Mouse (Mus musculus): ENCODE results near the gene Fam129c. TPM values are rescaled to one million over a fixed set of nuclear protein-coding genes. Genes with fewer than 3 reads are reported as not detected.

Gene Fam129c
- polyA plus RNA-seq, 1 experiment from 2014 or later = 1.5 TPM

GRCm38 (mm10) chr8:71574426-71574825 is 23.0 kb upstream of the Fam129c start:
- ATAC-seq (ENCODE audit: insufficient number of reproducible peaks, insufficient read depth, low FRiP score, low read depth) = no peak
- Histone ChIP-seq H3K27me3 (ENCODE audit: control insufficient read depth, insufficient read depth, low read length) (no peaks in the 10 kb centered on the region), H3K4me3 (ENCODE audit: control insufficient read depth in 1 of 2, insufficient read depth in 1 of 2, low read depth in 1 of 2, low read length in 2 of 2) (no peak overlapping the region), H3K9ac (ENCODE audit: low read length) (no peak overlapping the region), H3K36me3 (ENCODE audit: control insufficient read depth, insufficient read depth, low read length) (no peaks in the 10 kb centered on the region), H3K4me1 (ENCODE audit: control insufficient read depth in 2 of 2, insufficient read depth in 2 of 2, low read length in 2 of 2) (peaks cover 9 to 19% of the 10 kb centered on the region in 2 experiments), H3K27ac (replicated peaks in 1 of 2; ENCODE audit: control insufficient read depth in 1 of 2, insufficient read depth in 1 of 2, low read depth in 2 of 2, low read length in 2 of 2) (no peak overlapping the region), H3K9me3 (ENCODE audit: control insufficient read depth, low read length) (no peaks in the 10 kb centered on the region), H3K4me2 (ENCODE audit: low read length) (no peak overlapping the region)
- 65% methylated on average over 7 of the region's 7 CpGs for WGBS

- Histone ChIP-seq H3K36me3 (ENCODE audit: control insufficient read depth, insufficient read depth, low read length) (no peaks in the 10 kb centered on the region), H3K27ac (replicated peaks in 1 of 2; ENCODE audit: control insufficient read depth in 1 of 2, insufficient read depth in 1 of 2, low read depth in 2 of 2, low read length in 2 of 2) (no peak overlapping the region), H3K27me3 (ENCODE audit: control insufficient read depth, insufficient read depth, low read length) (no peaks in the 10 kb centered on the region), H3K4me2 (ENCODE audit: low read length) (no peak overlapping the region), H3K4me1 (ENCODE audit: control insufficient read depth in 2 of 2, insufficient read depth in 2 of 2, low read length in 2 of 2) (peaks cover 9 to 19% of the 10 kb centered on the region in 2 experiments), H3K9me3 (ENCODE audit: control insufficient read depth, low read length) (no peaks in the 10 kb centered on the region), H3K4me3 (ENCODE audit: control insufficient read depth in 1 of 2, insufficient read depth in 1 of 2, low read depth in 1 of 2, low read length in 2 of 2) (no peak overlapping the region), H3K9ac (ENCODE audit: low read length) (no peak overlapping the region)
- 22% methylated on average over 1 of the region's 1 CpGs for WGBS
- no peak for ATAC-seq (ENCODE audit: insufficient number of reproducible peaks, insufficient read depth, low FRiP score, low read depth)
Observed at GRCm38 (mm10) chr8:71575020-71575419, 22.4 kb upstream of the Fam129c start.

GRCm38 (mm10) chr8:71577856-71578387 is 19.5 kb upstream of the Fam129c start:
- no peaks in the 10 kb centered on the region for H3K27me3 ChIP-seq (ENCODE audit: control insufficient read depth, insufficient read depth, low read length)
- H3K4me1 ChIP-seq (ENCODE audit: control insufficient read depth in 2 of 2, insufficient read depth in 2 of 2, low read length in 2 of 2) = peaks cover 2 to 8% of the 10 kb centered on the region in 2 experiments; a peak in 3 of 4 replicates
- no peak overlapping the region for H3K9ac ChIP-seq (ENCODE audit: low read length)
- H3K4me2 ChIP-seq (ENCODE audit: low read length) = no peak overlapping the region
- no peak overlapping the region for H3K27ac ChIP-seq (replicated peaks in 1 of 2; ENCODE audit: control insufficient read depth in 1 of 2, insufficient read depth in 1 of 2, low read depth in 2 of 2, low read length in 2 of 2)
- ATAC-seq (ENCODE audit: insufficient number of reproducible peaks, insufficient read depth, low FRiP score, low read depth) = no peak
- 53% methylated on average over 4 of the region's 4 CpGs for WGBS
- peaks cover 9% of the 10 kb centered on the region; the same call in 1 of the 2 replicates for H3K36me3 ChIP-seq (ENCODE audit: control insufficient read depth, insufficient read depth, low read length)
- H3K4me3 ChIP-seq (ENCODE audit: control insufficient read depth in 1 of 2, insufficient read depth in 1 of 2, low read depth in 1 of 2, low read length in 2 of 2) = no peak overlapping the region
- H3K9me3 ChIP-seq (ENCODE audit: control insufficient read depth, low read length) = no peaks in the 10 kb centered on the region

GRCm38 (mm10) chr8:71579009-71579408 is 18.4 kb upstream of the Fam129c start:
- no peak overlapping the region for H3K4me2 ChIP-seq (ENCODE audit: low read length)
- no peak overlapping the region for H3K9ac ChIP-seq (ENCODE audit: low read length)
- no peak overlapping the region for H3K4me3 ChIP-seq (ENCODE audit: control insufficient read depth in 1 of 2, insufficient read depth in 1 of 2, low read depth in 1 of 2, low read length in 2 of 2)
- WGBS = 65% methylated on average over 1 of the region's 1 CpGs
- peaks cover 9% of the 10 kb centered on the region for H3K36me3 ChIP-seq (ENCODE audit: control insufficient read depth, insufficient read depth, low read length)
- H3K4me1 ChIP-seq (ENCODE audit: control insufficient read depth in 2 of 2, insufficient read depth in 2 of 2, low read length in 2 of 2) = peaks cover 0 to 4% of the 10 kb centered on the region in 2 experiments; a peak in 2 of 4 replicates
- H3K27ac ChIP-seq (replicated peaks in 1 of 2; ENCODE audit: control insufficient read depth in 1 of 2, insufficient read depth in 1 of 2, low read depth in 2 of 2, low read length in 2 of 2) = no peak overlapping the region
- H3K9me3 ChIP-seq (ENCODE audit: control insufficient read depth, low read length) = no peaks in the 10 kb centered on the region
- ATAC-seq (ENCODE audit: insufficient number of reproducible peaks, insufficient read depth, low FRiP score, low read depth) = no peak
- H3K27me3 ChIP-seq (ENCODE audit: control insufficient read depth, insufficient read depth, low read length) = no peaks in the 10 kb centered on the region

GRCm38 (mm10) chr8:71579476-71579875 is 18.0 kb upstream of the Fam129c start:
- 89% methylated on average over 14 of the region's 14 CpGs for WGBS
- ATAC-seq (ENCODE audit: insufficient number of reproducible peaks, insufficient read depth, low FRiP score, low read depth) = no peak
- Histone ChIP-seq H3K36me3 (ENCODE audit: control insufficient read depth, insufficient read depth, low read length) (peaks cover 11% of the 10 kb centered on the region), H3K4me2 (ENCODE audit: low read length) (no peak overlapping the region), H3K4me1 (ENCODE audit: control insufficient read depth in 2 of 2, insufficient read depth in 2 of 2, low read length in 2 of 2) (peaks cover 0 to 4% of the 10 kb centered on the region in 2 experiments; a peak in 2 of 4 replicates), H3K9me3 (ENCODE audit: control insufficient read depth, low read length) (no peaks in the 10 kb centered on the region), H3K9ac (ENCODE audit: low read length) (no peak overlapping the region), H3K27me3 (ENCODE audit: control insufficient read depth, insufficient read depth, low read length) (no peaks in the 10 kb centered on the region), H3K27ac (replicated peaks in 1 of 2; ENCODE audit: control insufficient read depth in 1 of 2, insufficient read depth in 1 of 2, low read depth in 2 of 2, low read length in 2 of 2) (no peak overlapping the region), H3K4me3 (ENCODE audit: control insufficient read depth in 1 of 2, insufficient read depth in 1 of 2, low read depth in 1 of 2, low read length in 2 of 2) (no peak overlapping the region)

- Histone ChIP-seq H3K36me3 (ENCODE audit: control insufficient read depth, insufficient read depth, low read length) (peaks cover 19% of the 10 kb centered on the region), H3K27ac (replicated peaks in 1 of 2; ENCODE audit: control insufficient read depth in 1 of 2, insufficient read depth in 1 of 2, low read depth in 2 of 2, low read length in 2 of 2) (no peak overlapping the region), H3K9ac (ENCODE audit: low read length) (no peak overlapping the region), H3K4me3 (ENCODE audit: control insufficient read depth in 1 of 2, insufficient read depth in 1 of 2, low read depth in 1 of 2, low read length in 2 of 2) (no peak overlapping the region), H3K4me1 (ENCODE audit: control insufficient read depth in 2 of 2, insufficient read depth in 2 of 2, low read length in 2 of 2) (no peaks in the 10 kb centered on the region; a peak in 1 of 4 replicates), H3K27me3 (ENCODE audit: control insufficient read depth, insufficient read depth, low read length) (no peaks in the 10 kb centered on the region), H3K9me3 (ENCODE audit: control insufficient read depth, low read length) (no peaks in the 10 kb centered on the region), H3K4me2 (ENCODE audit: low read length) (no peak overlapping the region)
- no peak for ATAC-seq (ENCODE audit: insufficient number of reproducible peaks, insufficient read depth, low FRiP score, low read depth)
- 53% methylated on average over 9 of the region's 9 CpGs for WGBS
Observed at GRCm38 (mm10) chr8:71580201-71580600, 17.2 kb upstream of the Fam129c start.

- no peaks in the 10 kb centered on the region for H3K9me3 ChIP-seq (ENCODE audit: control insufficient read depth, low read length)
- H3K4me2 ChIP-seq (ENCODE audit: low read length) = no peak overlapping the region
- WGBS = 70% methylated on average over 2 of the region's 2 CpGs
- no peak overlapping the region for H3K27ac ChIP-seq (replicated peaks in 1 of 2; ENCODE audit: control insufficient read depth in 1 of 2, insufficient read depth in 1 of 2, low read depth in 2 of 2, low read length in 2 of 2)
- H3K4me3 ChIP-seq (ENCODE audit: control insufficient read depth in 1 of 2, insufficient read depth in 1 of 2, low read depth in 1 of 2, low read length in 2 of 2) = no peak overlapping the region
- H3K36me3 ChIP-seq (ENCODE audit: control insufficient read depth, insufficient read depth, low read length) = peaks cover 20% of the 10 kb centered on the region
- no peak overlapping the region for H3K9ac ChIP-seq (ENCODE audit: low read length)
- ATAC-seq (ENCODE audit: insufficient number of reproducible peaks, insufficient read depth, low FRiP score, low read depth) = no peak
- H3K4me1 ChIP-seq (ENCODE audit: control insufficient read depth in 2 of 2, insufficient read depth in 2 of 2, low read length in 2 of 2) = peaks cover 4 to 6% of the 10 kb centered on the region in 2 experiments
- H3K27me3 ChIP-seq (ENCODE audit: control insufficient read depth, insufficient read depth, low read length) = no peaks in the 10 kb centered on the region
Observed at GRCm38 (mm10) chr8:71586891-71587290, 10.6 kb upstream of the Fam129c start.

GRCm38 (mm10) chr8:71588762-71589161 is 8.7 kb upstream of the Fam129c start:
- no peak for ATAC-seq (ENCODE audit: insufficient number of reproducible peaks, insufficient read depth, low FRiP score, low read depth)
- peaks cover 20% of the 10 kb centered on the region for H3K36me3 ChIP-seq (ENCODE audit: control insufficient read depth, insufficient read depth, low read length)
- no peak overlapping the region for H3K4me3 ChIP-seq (ENCODE audit: control insufficient read depth in 1 of 2, insufficient read depth in 1 of 2, low read depth in 1 of 2, low read length in 2 of 2)
- H3K27ac ChIP-seq (replicated peaks in 1 of 2; ENCODE audit: control insufficient read depth in 1 of 2, insufficient read depth in 1 of 2, low read depth in 2 of 2, low read length in 2 of 2) = no peak overlapping the region
- no peaks in the 10 kb centered on the region for H3K27me3 ChIP-seq (ENCODE audit: control insufficient read depth, insufficient read depth, low read length)
- H3K9me3 ChIP-seq (ENCODE audit: control insufficient read depth, low read length) = no peaks in the 10 kb centered on the region
- H3K4me2 ChIP-seq (ENCODE audit: low read length) = no peak overlapping the region
- 60% methylated on average over 3 of the region's 3 CpGs for WGBS
- no peak overlapping the region for H3K9ac ChIP-seq (ENCODE audit: low read length)
- peaks cover 8 to 17% of the 10 kb centered on the region in 2 experiments for H3K4me1 ChIP-seq (ENCODE audit: control insufficient read depth in 2 of 2, insufficient read depth in 2 of 2, low read length in 2 of 2)
